Mouse (Mus musculus) embryonic fibroblast, embryonic 13.5 days (primary cell): ENCODE data around the gene Kdm5b.

ENCODE experiments used
- CTCF ChIP-seq: IDR thresholded peaks from 2 replicates; pipeline ENCODE4 v1.5.1; 2011; ENCODE audit warnings: mild to moderate bottlenecking, control low read depth, low read length, moderate library complexity, borderline replicate concordance; ENCODE audit not compliant: insufficient read depth
- POLR2A ChIP-seq: IDR thresholded peaks from 2 replicates; pipeline ENCODE4 v1.6.1; 2011; ENCODE audit warnings: low read depth, mild to moderate bottlenecking, control low read depth, low read length, moderate library complexity

DNA sequence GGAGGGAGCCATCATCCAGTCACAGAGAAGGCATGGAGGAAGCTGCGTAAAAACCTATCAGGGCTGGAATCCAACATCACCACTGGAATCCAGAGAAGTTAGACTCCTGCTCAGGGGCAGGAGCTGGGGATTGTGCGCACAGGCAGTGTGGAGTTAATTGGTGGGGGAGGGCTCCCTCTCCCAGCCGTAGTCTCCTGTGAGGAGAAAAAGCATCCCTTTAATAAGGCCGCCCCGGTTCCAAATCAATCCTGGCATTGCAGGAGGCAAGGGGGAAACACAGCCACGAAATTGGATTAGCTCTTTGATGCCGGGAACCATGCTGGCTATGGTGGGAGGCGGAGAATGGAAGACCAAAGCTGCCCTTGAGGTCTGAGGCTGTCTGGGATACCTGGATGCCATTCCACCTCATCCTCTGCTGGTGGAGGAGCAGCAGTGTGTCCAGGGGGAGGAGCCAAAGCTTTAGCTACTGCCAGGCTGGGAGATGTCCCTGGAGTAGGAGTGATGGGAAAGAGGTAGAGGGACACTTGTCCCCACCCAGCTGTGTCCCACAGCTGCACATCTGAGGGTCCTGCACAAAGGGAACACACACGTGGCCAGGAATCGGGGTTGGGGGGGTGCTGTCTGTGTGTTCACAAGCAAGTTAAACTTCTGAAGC lies 93.8 kb downstream of the Kdm5b start:
- TF ChIP-seq CTCF (no peak), POLR2A (no peak)
